Mouse (Mus musculus): ENCODE results near the gene Atp6v1b1.
A peak's percentile ranks its signal among the peaks of the same experiment; 100 is the strongest.

DNA sequence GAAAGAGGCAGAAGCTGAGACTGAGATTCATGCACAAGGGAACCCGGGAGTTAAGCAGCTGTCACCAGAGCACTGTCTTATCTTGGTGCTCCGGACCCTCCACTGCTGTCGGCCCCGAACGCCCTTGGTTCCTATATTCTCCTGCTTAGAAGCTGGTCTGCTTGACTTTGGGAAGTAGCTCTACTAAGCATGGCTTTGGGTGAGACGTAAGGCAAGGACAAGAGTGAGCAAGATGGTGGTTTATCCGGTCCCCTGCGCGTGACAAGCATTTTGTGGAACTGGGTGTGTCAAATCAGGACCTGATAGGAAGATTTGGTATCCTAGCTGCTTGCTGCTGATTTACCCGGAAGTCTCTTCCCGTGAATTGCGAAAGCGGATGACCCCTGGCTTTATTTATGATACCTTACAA, 52.7 kb downstream of the Atp6v1b1 start:
- TF ChIP-seq MYOG (IDR thresholded peaks at IDR 0.05; ENCODE audit: control insufficient read depth in 1 of 3, insufficient read depth in 1 of 3, insufficient read length in 2 of 3, low read depth in 2 of 3): no peak
- TF ChIP-seq POLR2A (IDR thresholded peaks at IDR 0.05; ENCODE audit: insufficient read length, low read depth): no peak
- TF ChIP-seq POLR2AphosphoS2 (IDR thresholded peaks at IDR 0.05; ENCODE audit: insufficient read length, low read depth): no peak
- TF ChIP-seq MAX (IDR thresholded peaks at IDR 0.05; ENCODE audit: low read depth): no peak
- TF ChIP-seq MYOD1 (IDR thresholded peaks at IDR 0.05; ENCODE audit: control insufficient read depth in 1 of 3, insufficient read length in 2 of 3, low read depth in 2 of 3): no peak
- no peak for TF ChIP-seq USF1 (IDR thresholded peaks at IDR 0.05; ENCODE audit: low read depth)
- no peak for TF ChIP-seq TCF12 (IDR thresholded peaks at IDR 0.05; ENCODE audit: insufficient read depth, poor library complexity, severe bottlenecking)
- TF ChIP-seq REST (IDR thresholded peaks at IDR 0.05; ENCODE audit: insufficient read depth, insufficient read length): no peak
- TF ChIP-seq E2F4 (IDR thresholded peaks at IDR 0.05; ENCODE audit: insufficient read depth): no peak
- peak; percentile 67; the same call in 1 of the 2 replicates for TF ChIP-seq CEBPB (IDR thresholded peaks at IDR 0.05; ENCODE audit: insufficient read depth, poor library complexity, severe bottlenecking)
